Mouse (Mus musculus): ENCODE results near the gene Prkch. TPM values are rescaled to one million over a fixed set of nuclear protein-coding genes. Genes with fewer than 3 reads are reported as not detected.

The Prkch gene
- total RNA-seq, 2 experiments from 2014 or later, result 5.0 to 6.5 TPM

DNA sequence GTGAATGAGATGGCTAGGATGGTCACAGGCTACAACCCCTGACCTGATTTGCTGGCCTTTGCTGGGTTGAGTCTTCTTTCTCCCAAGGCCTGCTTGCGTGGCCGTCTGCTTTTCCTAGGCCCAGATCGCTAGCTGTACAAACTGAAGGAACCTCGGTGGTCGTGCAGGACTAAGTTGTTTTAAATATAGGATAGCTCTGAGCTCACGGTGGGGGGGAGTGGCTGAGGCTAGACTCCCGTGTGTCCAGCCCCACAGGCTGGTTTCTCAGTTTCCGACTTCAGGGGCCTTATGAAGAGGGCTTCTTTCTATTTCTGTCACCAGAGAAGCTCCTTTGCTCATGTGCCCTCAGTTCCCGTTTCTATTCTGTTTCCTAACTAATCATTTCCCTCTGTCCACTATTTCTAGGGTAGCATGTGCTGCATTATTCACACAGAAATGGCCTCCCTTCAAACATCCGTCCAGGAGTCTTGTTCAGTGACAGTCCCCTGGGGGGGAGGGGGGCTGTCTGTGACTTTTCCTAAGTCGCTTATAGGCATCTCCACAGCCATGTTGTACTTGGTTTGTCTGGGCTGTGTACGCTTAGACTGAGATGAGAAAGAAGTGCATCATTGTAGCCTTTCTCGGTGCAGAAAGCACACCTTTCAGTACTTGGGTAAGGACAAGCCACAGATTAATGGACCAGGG lies 22.9 kb downstream of the Prkch start:
- intact Hi-C loops (cut with DNase I), result no loop called here
- no peak for DNase-seq

DNA sequence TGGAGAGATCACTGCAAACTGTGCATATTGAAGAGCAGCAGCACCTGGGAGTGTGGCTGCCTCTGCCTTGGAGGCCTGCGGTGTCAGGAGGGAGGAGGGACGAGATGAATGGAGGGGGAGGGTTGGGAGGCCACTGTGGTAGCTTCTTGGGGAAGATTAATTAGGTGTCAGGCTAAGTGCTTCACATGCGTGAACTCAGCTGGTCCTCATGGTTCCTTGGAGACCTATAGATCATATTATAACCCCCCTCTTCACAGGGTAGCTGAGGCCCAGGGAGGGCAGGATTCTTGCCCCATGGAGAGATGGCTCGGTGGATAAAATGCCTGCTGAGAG lies 23.4 kb downstream of the Prkch start:
- DNase-seq, result no peak
- intact Hi-C loops (cut with DNase I), result no loop called here

- intact Hi-C loops (cut with DNase I), result no loop called here
Observed at GRCm38 (mm10) chr12:73609262-73609661, 24.7 kb downstream of the Prkch start.

DNA sequence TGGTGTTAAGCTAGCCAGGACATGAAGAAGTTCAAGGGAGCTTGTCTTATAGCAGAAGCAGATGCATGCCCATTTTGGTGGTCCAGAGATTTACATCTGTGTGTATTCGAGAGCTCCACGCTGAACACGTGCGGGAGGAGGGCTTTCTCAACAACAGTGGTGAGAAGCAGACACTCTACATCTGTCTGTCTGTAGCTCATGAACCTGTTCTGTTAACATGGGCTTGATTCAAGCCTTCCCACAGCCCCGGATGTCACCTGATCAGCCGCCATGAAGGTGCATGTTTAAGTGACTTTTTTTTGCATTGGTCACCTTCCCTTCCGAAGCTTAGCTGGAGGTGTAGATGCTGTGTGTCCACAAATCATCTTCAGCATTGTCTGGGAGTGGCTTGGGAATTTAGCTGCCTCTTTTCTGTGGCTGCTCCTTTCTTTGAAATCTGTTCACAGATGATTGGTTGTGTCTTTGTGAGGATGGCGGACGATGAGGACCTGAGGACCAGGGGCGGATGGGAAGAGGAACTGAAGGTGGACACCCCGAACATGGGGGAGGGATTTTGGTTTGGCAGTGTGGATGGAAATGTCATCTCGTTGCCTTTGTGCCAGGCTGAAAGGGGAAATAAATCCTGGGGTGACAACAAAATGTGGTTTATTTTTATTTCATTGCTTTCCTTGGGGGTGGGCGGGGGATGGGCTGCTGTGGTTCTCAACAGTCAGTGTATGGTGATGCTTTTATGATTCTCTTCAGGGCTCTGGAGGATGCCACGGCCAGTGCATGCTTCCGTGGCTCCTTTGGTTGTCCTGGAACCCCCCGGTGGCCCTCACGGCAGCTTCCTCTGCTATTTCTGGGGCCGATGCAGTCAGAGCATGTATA lies 25.3 kb downstream of the Prkch start:
- intact Hi-C loops (cut with DNase I), result no loop called here
- no peak for DNase-seq

More at GRCm38 (mm10) chr12:73609262-73609661, 24.7 kb downstream of the Prkch start:
- no peak for DNase-seq

- intact Hi-C loops (cut with DNase I), result no loop called here
Observed at GRCm38 (mm10) chr12:73610831-73611370, 26.3 kb downstream of the Prkch start.

GRCm38 (mm10) chr12:73611741-73612140 lies 27.1 kb downstream of the Prkch start:
- no peak for DNase-seq
- intact Hi-C loops (cut with DNase I), result no loop called here

More at GRCm38 (mm10) chr12:73610831-73611370, 26.3 kb downstream of the Prkch start:
- DNase-seq, result no peak

DNA sequence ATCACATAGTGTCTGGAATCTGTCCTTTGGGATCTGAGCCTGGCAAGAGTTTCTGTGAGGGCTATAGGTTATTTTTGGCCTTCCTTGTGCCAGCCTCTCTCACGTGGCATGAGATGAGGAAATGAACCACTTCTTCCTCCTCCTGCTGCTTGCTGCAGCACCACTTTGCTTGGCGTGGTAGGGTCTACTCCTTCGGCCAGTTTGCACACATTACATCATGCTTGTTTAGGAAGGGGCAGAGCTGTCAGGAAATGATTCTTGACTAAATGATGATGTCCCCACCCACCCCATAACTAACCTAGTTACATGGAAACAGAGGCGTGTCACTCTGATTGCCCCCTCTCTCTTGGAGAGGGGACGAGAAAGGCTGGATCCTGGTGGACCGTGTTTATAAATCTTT lies 28.6 kb downstream of the Prkch start:
- DNase-seq, result no peak
- intact Hi-C loops (cut with DNase I), result no loop called here

GRCm38 (mm10) chr12:73617652-73618051 lies 33.1 kb downstream of the Prkch start:
- DNase-seq, result no peak

DNA sequence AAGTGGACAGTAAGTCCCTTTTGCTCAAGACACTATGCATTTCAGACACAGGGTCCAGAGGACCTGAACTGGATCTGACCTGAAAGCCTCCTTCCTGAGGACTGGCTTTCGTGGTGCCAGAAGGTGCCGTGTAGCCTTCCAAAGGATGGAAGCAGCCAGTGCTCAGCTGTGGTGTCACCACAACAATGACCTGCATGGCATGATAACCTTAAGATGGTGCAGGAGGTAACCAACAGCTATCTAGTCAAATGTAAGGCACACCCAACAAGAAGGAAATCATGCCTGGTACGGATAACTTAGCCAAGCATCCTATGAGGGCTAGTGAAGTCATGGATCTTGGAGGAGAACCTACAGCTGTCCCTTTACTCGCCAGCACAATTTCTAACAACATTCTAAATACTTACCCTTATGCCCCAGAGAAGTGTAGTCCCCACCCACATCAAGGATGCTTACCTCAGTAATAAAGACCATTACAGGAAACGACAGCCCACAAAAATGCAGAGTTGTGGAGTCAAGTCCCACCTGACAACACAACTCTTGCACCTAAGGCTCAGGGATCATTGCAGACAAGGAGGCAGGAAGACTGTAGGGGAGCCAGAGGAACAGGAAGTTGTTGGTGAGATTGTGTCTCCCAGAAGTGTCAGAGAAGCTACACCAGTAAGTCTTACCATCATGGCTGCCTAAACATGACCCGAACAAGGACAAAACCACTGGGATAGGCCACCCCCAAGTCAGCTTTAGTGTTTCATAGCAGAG lies 40.9 kb downstream of the Prkch start:
- intact Hi-C loops (cut with DNase I), result no loop called here
- no peak for DNase-seq

More at GRCm38 (mm10) chr12:73617652-73618051, 33.1 kb downstream of the Prkch start:
- intact Hi-C loops (cut with DNase I), result no loop called here

DNA sequence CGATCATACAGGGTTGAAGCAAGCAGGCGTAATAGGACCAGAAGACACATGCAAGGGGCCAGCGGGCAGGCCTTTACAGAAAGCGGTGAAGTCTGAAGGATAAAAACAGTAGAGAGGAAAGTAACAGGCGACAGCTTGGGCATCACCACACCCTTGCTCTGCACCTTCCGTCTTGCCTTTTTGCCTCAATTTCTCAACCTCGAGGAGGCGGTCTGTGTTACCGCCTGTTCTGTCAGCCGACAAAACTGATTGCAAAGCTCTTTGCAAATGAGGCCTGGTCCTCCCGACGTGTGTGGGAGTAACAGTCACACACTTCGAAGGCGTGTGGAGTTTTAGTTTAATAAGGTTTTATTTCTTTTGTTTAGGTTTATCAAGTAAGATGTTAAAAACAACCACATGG lies 43.3 kb downstream of the Prkch start:
- intact Hi-C loops (cut with DNase I), result no loop called here
- no peak for DNase-seq

DNA sequence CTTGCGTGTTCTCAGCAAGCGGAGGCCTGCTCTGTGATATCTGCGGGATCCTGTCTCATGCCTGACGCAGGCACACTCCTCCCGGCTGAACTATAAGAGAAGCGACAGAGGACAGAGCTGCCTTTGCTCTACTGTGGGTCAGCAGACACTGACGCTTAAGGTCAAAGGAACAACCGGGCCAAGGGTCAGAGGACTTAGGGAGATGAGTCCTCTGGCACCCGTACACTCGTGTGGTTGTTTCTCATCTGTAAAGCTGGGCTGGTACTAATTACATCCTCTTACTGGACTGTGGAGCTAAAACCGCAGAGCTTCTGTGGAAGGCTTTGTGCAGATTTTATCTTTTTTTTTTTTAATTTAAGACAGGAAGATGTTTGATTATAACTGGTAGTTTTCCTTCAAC lies 46.0 kb downstream of the Prkch start:
- intact Hi-C loops (cut with DNase I), result no loop called here
- no peak for DNase-seq

GRCm38 (mm10) chr12:73631148-73631547 lies 46.6 kb downstream of the Prkch start:
- DNase-seq, result no peak
- intact Hi-C loops (cut with DNase I), result no loop called here

- no peak for DNase-seq
Observed at GRCm38 (mm10) chr12:73632671-73633244, 48.2 kb downstream of the Prkch start.

GRCm38 (mm10) chr12:73633707-73634106 lies 49.1 kb downstream of the Prkch start:
- DNase-seq, result no peak
- intact Hi-C loops (cut with DNase I), result no loop called here

More at GRCm38 (mm10) chr12:73632671-73633244, 48.2 kb downstream of the Prkch start:
- intact Hi-C loops (cut with DNase I), result no loop called here

- intact Hi-C loops (cut with DNase I), result no loop called here
- no peak for DNase-seq
Observed at GRCm38 (mm10) chr12:73639571-73639970, 55.0 kb downstream of the Prkch start.

DNA sequence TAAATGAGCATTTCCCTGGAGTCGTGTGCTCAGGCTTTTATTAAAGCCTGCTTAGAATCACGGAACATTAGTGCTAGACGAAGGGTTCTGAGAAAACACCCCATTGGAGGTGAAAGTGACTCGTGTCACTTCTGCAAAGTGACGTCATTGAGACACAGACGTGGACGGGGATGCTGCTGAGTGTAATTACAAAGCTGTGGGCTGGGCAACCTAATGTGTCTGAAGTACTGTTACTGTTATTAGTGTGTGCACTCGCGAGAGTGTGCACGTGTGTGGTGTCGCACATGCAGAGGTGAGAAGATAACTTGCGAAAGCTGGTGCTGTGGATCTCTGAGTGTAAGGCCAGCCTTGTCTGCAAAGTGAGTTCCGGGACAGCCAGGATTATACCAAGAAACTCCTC lies 56.6 kb downstream of the Prkch start:
- DNase-seq, result no peak
- intact Hi-C loops (cut with DNase I), result no loop called here

GRCm38 (mm10) chr12:73645216-73645615 lies 60.6 kb downstream of the Prkch start:
- no peak for DNase-seq
- intact Hi-C loops (cut with DNase I), result no loop called here

DNA sequence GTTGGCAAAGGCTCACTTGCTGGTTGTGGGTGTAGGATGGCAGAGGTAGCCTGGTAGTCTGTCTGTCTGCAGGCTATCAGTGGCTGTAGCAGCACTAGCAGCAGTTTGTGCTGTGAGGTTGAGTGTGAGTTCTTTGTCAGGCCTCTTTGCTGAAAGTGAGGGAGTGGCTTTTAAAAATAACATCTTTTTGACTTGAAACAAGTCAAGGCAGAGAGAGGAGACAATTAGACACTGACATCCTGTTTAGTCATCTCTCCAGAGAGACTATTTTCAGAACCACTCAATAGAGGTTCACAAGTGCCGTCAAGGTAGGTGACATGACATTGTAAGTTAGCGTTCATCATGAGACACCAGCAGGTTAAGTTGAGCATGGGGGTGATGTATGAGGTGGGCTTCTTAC lies 63.1 kb downstream of the Prkch start:
- intact Hi-C loops (cut with DNase I), result no loop called here
- DNase-seq, result no peak

- intact Hi-C loops (cut with DNase I), result no loop called here
- DNase-seq, result no peak
Observed at GRCm38 (mm10) chr12:73656568-73657204, 72.1 kb downstream of the Prkch start.

DNA sequence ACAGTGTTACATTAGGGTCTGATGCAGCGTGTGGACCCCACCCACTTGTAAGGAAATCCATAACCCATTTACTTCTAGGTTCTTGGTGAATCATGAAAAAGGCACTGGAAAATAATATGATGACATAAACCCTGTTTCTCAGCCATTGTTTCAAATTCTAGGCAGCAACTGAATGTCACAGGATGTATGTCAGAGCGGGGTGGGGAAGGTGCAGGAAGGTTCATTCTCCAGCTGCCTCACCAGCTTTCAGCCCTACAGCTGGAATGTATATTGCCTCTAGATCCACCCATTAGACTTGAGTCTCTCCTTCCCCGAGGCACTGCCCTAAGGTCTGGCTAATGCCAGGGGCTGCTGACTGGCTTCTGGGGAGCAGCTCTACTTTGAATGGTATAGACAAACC lies 78.8 kb downstream of the Prkch start:
- intact Hi-C loops (cut with DNase I), result no loop called here
- no peak for DNase-seq

Measured in gastrocnemius, postnatal 36 days (tissue).